Mouse (Mus musculus): ENCODE measurements around the gene Oxa1l. TPM values are rescaled to one million over a fixed set of nuclear protein-coding genes. Genes with fewer than 3 reads are reported as not detected.

Oxa1l gene
- polyA plus RNA-seq, 1 experiment from 2014 or later = 47.3 TPM

DNA sequence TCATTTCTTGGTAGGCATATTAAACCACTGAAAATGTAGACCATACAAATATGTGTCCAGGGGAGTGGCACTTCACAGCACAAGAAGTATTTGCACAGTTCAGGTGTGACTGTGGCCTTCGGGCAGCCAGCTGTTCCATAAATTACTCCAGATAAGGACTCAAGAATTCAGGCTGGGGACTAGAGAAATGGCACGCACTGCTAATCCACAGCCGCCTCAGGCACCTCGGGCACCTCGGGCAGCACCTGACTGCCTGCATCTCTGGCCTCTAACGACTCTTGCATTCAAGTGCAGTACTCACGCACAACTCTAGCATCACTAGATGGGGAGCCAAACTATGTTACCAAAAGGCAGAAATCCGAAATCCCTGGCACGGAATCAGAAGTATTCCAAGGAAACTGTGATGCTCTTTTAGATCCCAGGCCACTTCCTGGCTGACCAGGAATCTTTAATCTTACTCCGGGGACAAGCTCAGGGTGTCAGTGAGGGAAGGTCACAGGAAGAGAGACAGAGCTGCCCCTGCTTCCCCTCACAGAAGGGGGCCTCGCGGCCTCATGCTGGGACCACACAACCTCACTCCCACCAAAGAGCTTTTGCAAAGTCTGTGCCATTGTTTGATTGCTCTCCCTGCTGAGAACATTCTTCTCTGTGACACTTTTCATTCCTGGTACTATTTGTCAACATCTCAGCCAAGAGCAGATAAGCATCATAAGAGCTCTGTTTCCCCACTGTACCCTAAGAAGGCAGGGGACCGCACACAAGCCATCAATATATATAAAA, 54.8 kb downstream of the Oxa1l start:
- Histone ChIP-seq H3K27me3 (peaks cover 38% of the 10 kb centered on the region), H3K9ac (replicated peaks) (no peak overlapping the region), H3K4me2 (replicated peaks) (no peak overlapping the region), H3K27ac (no peak overlapping the region), H3K4me3 (replicated peaks) (no peak overlapping the region), H3K9me3 (no peaks in the 10 kb centered on the region), H3K4me1 (replicated peaks) (peaks cover 16% of the 10 kb centered on the region), H3K36me3 (no peaks in the 10 kb centered on the region)
- 7% methylated on average over 13 of the region's 13 CpGs for WGBS
- no peak for ATAC-seq

GRCm38 (mm10) chr14:54416229-54416775, 55.7 kb downstream of the Oxa1l start:
- Histone ChIP-seq H3K27ac (no peak overlapping the region), H3K9ac (replicated peaks) (no peak overlapping the region), H3K4me1 (replicated peaks) (peaks cover 16% of the 10 kb centered on the region), H3K27me3 (peaks cover 38% of the 10 kb centered on the region), H3K9me3 (no peaks in the 10 kb centered on the region), H3K4me3 (replicated peaks) (no peak overlapping the region), H3K36me3 (no peaks in the 10 kb centered on the region), H3K4me2 (replicated peaks) (no peak overlapping the region)
- 38% methylated on average over 5 of the region's 5 CpGs for WGBS
- no peak for ATAC-seq

DNA sequence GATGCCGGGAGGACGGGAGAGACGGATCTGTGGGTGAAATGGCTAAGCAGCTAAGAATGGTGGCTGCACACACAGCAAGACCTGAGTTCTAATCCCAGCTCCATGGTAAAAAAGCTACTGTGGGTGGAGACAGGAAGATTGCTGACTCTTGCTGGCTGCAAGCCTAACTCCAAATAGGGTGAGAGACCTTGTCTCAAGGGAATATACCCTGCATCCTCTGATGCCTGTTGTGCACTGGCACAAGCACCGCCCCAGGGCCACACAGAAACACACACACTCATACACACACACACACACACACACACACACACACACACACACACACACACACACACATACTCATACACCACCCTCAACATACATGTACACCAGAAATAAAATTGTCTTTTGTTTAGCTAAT, 56.2 kb downstream of the Oxa1l start:
- ATAC-seq = no peak
- H3K27ac ChIP-seq = no peak overlapping the region
- peaks cover 16% of the 10 kb centered on the region for H3K4me1 ChIP-seq (replicated peaks)
- H3K36me3 ChIP-seq = no peaks in the 10 kb centered on the region
- H3K4me3 ChIP-seq (replicated peaks) = no peak overlapping the region
- no peak overlapping the region for H3K4me2 ChIP-seq (replicated peaks)
- H3K27me3 ChIP-seq = peaks cover 38% of the 10 kb centered on the region
- no peak overlapping the region for H3K9ac ChIP-seq (replicated peaks)
- 41% methylated on average over 3 of the region's 4 CpGs for WGBS
- H3K9me3 ChIP-seq = no peaks in the 10 kb centered on the region

- Histone ChIP-seq H3K4me1 (replicated peaks) (peaks cover 16% of the 10 kb centered on the region), H3K4me2 (replicated peaks) (peak within 1 kb of the TSS; percentile 20), H3K27me3 (peaks cover 38% of the 10 kb centered on the region), H3K36me3 (no peaks in the 10 kb centered on the region), H3K9ac (replicated peaks) (no peak within 1 kb of the TSS), H3K4me3 (replicated peaks) (no peak within 1 kb of the TSS), H3K9me3 (no peaks in the 10 kb centered on the region), H3K27ac (no peak within 1 kb of the TSS)
- 6% methylated on average over 19 of the region's 19 CpGs for WGBS
- ATAC-seq = peak; percentile 55; the same call in 1 of the 2 replicates
These were observed 57.0 kb downstream of the Oxa1l start, which contains the start of gene Slc7a7 for GRCm38 (mm10) chr14:54417623-54418081. Gene Slc7a7 (minus strand): TSS chr14:54417780.

Other genes with a start within 250 kb of the Oxa1l start
- 289 and 300 TPM in 2 replicates for gene Dad1, start 106.7 kb upstream of the Oxa1l start, polyA plus RNA-seq (2015; fragmentation: Nextera tagmentation; extraction: Ambion mirVana)
- 38.2 and 43.7 TPM in 2 replicates for gene Abhd4, start 106.6 kb upstream of the Oxa1l start, polyA plus RNA-seq (2015; fragmentation: Nextera tagmentation; extraction: Ambion mirVana)
- not detected in 2 replicates for gene Olfr49, start 75.9 kb upstream of the Oxa1l start, polyA plus RNA-seq (2015; fragmentation: Nextera tagmentation; extraction: Ambion mirVana)
- 5.3 and 5.9 TPM in 2 replicates for gene Slc7a7, start 56.9 kb downstream of the Oxa1l start, polyA plus RNA-seq (2015; fragmentation: Nextera tagmentation; extraction: Ambion mirVana)
- 278 and 280 TPM in 2 replicates for gene Mrpl52, start 66.1 kb downstream of the Oxa1l start, polyA plus RNA-seq (2015; fragmentation: Nextera tagmentation; extraction: Ambion mirVana)
- 50.1 and 55.9 TPM in 2 replicates for gene Mmp14, start 70.8 kb downstream of the Oxa1l start, polyA plus RNA-seq (2015; fragmentation: Nextera tagmentation; extraction: Ambion mirVana)
- 22.3 and 27.5 TPM in 2 replicates for gene Lrp10, start 103.3 kb downstream of the Oxa1l start, polyA plus RNA-seq (2015; fragmentation: Nextera tagmentation; extraction: Ambion mirVana)
- 44.3 and 52.3 TPM in 2 replicates for gene Rem2, start 115.3 kb downstream of the Oxa1l start, polyA plus RNA-seq (2015; fragmentation: Nextera tagmentation; extraction: Ambion mirVana)
- gene Prmt5, start 156.7 kb downstream of the Oxa1l start, polyA plus RNA-seq (2015; fragmentation: Nextera tagmentation; extraction: Ambion mirVana) = 101 and 107 TPM in 2 replicates
- 19.2 and 21.7 TPM in 2 replicates for gene Haus4, start 193.8 kb downstream of the Oxa1l start, polyA plus RNA-seq (2015; fragmentation: Nextera tagmentation; extraction: Ambion mirVana)
- 13.5 and 18.0 TPM in 2 replicates for gene Ajuba, start 216.7 kb downstream of the Oxa1l start, polyA plus RNA-seq (2015; fragmentation: Nextera tagmentation; extraction: Ambion mirVana)
- 8.7 and 9.3 TPM in 2 replicates for gene 4931414P19Rik, start 245.2 kb downstream of the Oxa1l start, polyA plus RNA-seq (2015; fragmentation: Nextera tagmentation; extraction: Ambion mirVana)